In the genomic region with DNA sequence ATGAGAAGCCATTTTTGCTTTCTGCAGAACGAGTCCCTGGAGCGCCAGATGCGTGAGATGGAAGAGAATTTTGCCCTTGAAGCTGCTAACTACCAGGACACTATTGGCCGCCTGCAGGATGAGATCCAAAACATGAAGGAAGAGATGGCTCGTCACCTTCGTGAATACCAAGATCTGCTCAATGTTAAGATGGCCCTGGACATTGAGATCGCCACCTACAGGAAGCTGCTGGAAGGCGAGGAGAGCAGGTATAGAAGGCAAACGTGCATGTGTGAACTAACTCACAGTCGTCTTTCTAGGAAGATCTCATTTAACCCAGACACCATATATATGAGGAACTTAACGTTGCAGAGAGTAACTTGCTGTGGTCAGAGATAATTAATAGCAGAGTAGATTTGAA, we compare ENCODE assay signal across 8 mouse cellular contexts. TPM values are rescaled to one million over a fixed set of nuclear protein-coding genes. Genes with fewer than 3 reads are reported as not detected.
DNase-seq lines count a peak whose midpoint lies in the region; ATAC-seq lines count a peak whose summit lies in the region.

No protein-coding gene starts in this region.

- no peak overlapping the region for H3K27ac ChIP-seq in forebrain, embryonic 11.5 days (ENCODE audit: low read depth, low read length)
- no peak overlapping the region for H3K27ac ChIP-seq in forebrain, embryonic 10.5 days
- no peak overlapping the region for H3K27ac ChIP-seq in midbrain, embryonic 11.5 days (ENCODE audit: low read depth, low read length)
- no peak overlapping the region for H3K27ac ChIP-seq in midbrain, embryonic 13.5 days
- no peak overlapping the region for H3K27ac ChIP-seq in limb, embryonic 10.5 days

- peaks cover 8% of the 10 kb centered on the region; the same call in 1 of the 2 replicates for H3K4me1 ChIP-seq in forebrain, embryonic 11.5 days (replicated peaks; ENCODE audit: control insufficient read depth, insufficient read depth, low read length)
- H3K4me1 ChIP-seq in forebrain, embryonic 10.5 days, result peaks cover 35% of the 10 kb centered on the region
- peaks cover 14% of the 10 kb centered on the region; the same call in 1 of the 2 replicates for H3K4me1 ChIP-seq in midbrain, embryonic 11.5 days (ENCODE audit: control insufficient read depth, insufficient read depth, low read length)
- H3K4me1 ChIP-seq in midbrain, embryonic 13.5 days (replicated peaks), result peaks cover 26% of the 10 kb centered on the region
- peaks cover 12% of the 10 kb centered on the region for H3K4me1 ChIP-seq in limb, embryonic 10.5 days

- H3K27me3 ChIP-seq in forebrain, embryonic 11.5 days (ENCODE audit: control insufficient read depth, insufficient read depth, low read length), result no peaks in the 10 kb centered on the region
- no peaks in the 10 kb centered on the region for H3K27me3 ChIP-seq in forebrain, embryonic 10.5 days (ENCODE audit: poor library complexity, severe bottlenecking)
- no peaks in the 10 kb centered on the region for H3K27me3 ChIP-seq in midbrain, embryonic 11.5 days (ENCODE audit: control insufficient read depth, insufficient read depth, low read length)
- H3K27me3 ChIP-seq in midbrain, embryonic 13.5 days, result no peaks in the 10 kb centered on the region
- H3K27me3 ChIP-seq in limb, embryonic 10.5 days (ENCODE audit: low read depth, poor library complexity, severe bottlenecking), result no peaks in the 10 kb centered on the region

- DNase-seq in forebrain, embryonic 11.5 days (ENCODE audit: low spot score), result peak; percentile 66
- DNase-seq in forebrain, embryonic 10.5 days (ENCODE audit: extremely low spot score, low spot score), result no peak
- DNase-seq in midbrain, embryonic 11.5 days (ENCODE audit: low spot score, missing footprints), result peak; percentile 88
- DNase-seq in thymus, postnatal 14 days, result peak; percentile 48
- no peak for DNase-seq in cerebellum, adult 18-20 months
- DNase-seq in limb, embryonic 10.5 days (ENCODE audit: low spot score), result no peak

- H3K36me3 ChIP-seq in forebrain, embryonic 11.5 days (ENCODE audit: control insufficient read depth, insufficient read depth, low read length), result peaks cover 31% of the 10 kb centered on the region
- H3K36me3 ChIP-seq in forebrain, embryonic 10.5 days (replicated peaks), result peaks cover 85% of the 10 kb centered on the region
- H3K36me3 ChIP-seq in midbrain, embryonic 11.5 days (ENCODE audit: control insufficient read depth, insufficient read depth, low read length), result peaks cover 38% of the 10 kb centered on the region
- peaks cover 51% of the 10 kb centered on the region for H3K36me3 ChIP-seq in midbrain, embryonic 13.5 days
- peaks cover 64% of the 10 kb centered on the region for H3K36me3 ChIP-seq in limb, embryonic 10.5 days

- H3K9ac ChIP-seq in forebrain, embryonic 11.5 days (ENCODE audit: low read length), result no peak overlapping the region
- no peak overlapping the region for H3K9ac ChIP-seq in midbrain, embryonic 11.5 days (ENCODE audit: low read length)
- H3K9ac ChIP-seq in midbrain, embryonic 13.5 days (replicated peaks), result no peak overlapping the region

- WGBS in forebrain, embryonic 11.5 days, result 63% methylated on average over 11 of the region's 11 CpGs
- 67% methylated on average over 11 of the region's 11 CpGs for WGBS in forebrain, embryonic 10.5 days
- WGBS in midbrain, embryonic 11.5 days, result 68% methylated on average over 11 of the region's 11 CpGs
- WGBS in midbrain, embryonic 13.5 days, result 60% methylated on average over 11 of the region's 11 CpGs
- 70% methylated on average over 11 of the region's 11 CpGs for WGBS in limb, embryonic 10.5 days

- H3K4me2 ChIP-seq in forebrain, embryonic 11.5 days (ENCODE audit: low read depth, low read length, severe bottlenecking), result no peak overlapping the region
- no peak overlapping the region for H3K4me2 ChIP-seq in midbrain, embryonic 11.5 days
- no peak overlapping the region for H3K4me2 ChIP-seq in midbrain, embryonic 13.5 days (replicated peaks)

- H3K9me3 ChIP-seq in forebrain, embryonic 11.5 days (ENCODE audit: control insufficient read depth, low read length), result no peaks in the 10 kb centered on the region
- no peaks in the 10 kb centered on the region for H3K9me3 ChIP-seq in forebrain, embryonic 10.5 days
- H3K9me3 ChIP-seq in midbrain, embryonic 11.5 days (ENCODE audit: control insufficient read depth, low read length), result no peaks in the 10 kb centered on the region
- H3K9me3 ChIP-seq in midbrain, embryonic 13.5 days, result no peaks in the 10 kb centered on the region
- no peaks in the 10 kb centered on the region for H3K9me3 ChIP-seq in limb, embryonic 10.5 days (replicated peaks)

- ATAC-seq in forebrain, embryonic 11.5 days (replicated peaks; ENCODE audit: low FRiP score), result no peak
- ATAC-seq in midbrain, embryonic 11.5 days (ENCODE audit: low FRiP score), result no peak
- no peak for ATAC-seq in midbrain, embryonic 13.5 days
- 0 out of 2 replicates have a peak, but pooled peaks have one; percentile 8 for ATAC-seq in granulocyte monocyte progenitor cell, adult 5-6 weeks (replicated peaks; ENCODE audit: poor library complexity, severe bottlenecking)

- no peak overlapping the region for H3K4me3 ChIP-seq in forebrain, embryonic 11.5 days (ENCODE audit: low read depth, low read length)
- H3K4me3 ChIP-seq in forebrain, embryonic 10.5 days, result no peak overlapping the region
- no peak overlapping the region for H3K4me3 ChIP-seq in midbrain, embryonic 11.5 days (ENCODE audit: low read depth, low read length)
- no peak overlapping the region for H3K4me3 ChIP-seq in midbrain, embryonic 13.5 days (replicated peaks)
- H3K4me3 ChIP-seq in limb, embryonic 10.5 days, result no peak overlapping the region

RNA-seq across cellular contexts. Expression of a gene that starts 6.3 kb away (rescaled TPM):
- polyA plus RNA-seq in forebrain, embryonic 11.5 days (2014; fragmentation: Nextera tagmentation; extraction: Ambion mirVana), result 1,259 and 1,264 TPM in 2 replicates
- 885 and 899 TPM in 2 replicates for polyA plus RNA-seq in forebrain, embryonic 10.5 days (2016; fragmentation: Nextera tagmentation; extraction: Ambion mirVana)
- 1,500 and 1,513 TPM in 2 replicates for polyA plus RNA-seq in midbrain, embryonic 11.5 days (2014; fragmentation: Nextera tagmentation; extraction: Ambion mirVana)
- 773 and 781 TPM in 2 replicates for polyA plus RNA-seq in midbrain, embryonic 13.5 days (2015; fragmentation: Nextera tagmentation; extraction: Ambion mirVana)
- total RNA-seq in granulocyte monocyte progenitor cell, adult 5-6 weeks (2014; fragmentation: Nextera tagmentation), result 686 and 736 TPM in 2 replicates
- total RNA-seq in granulocyte monocyte progenitor cell, adult 5-6 weeks (2017), result 783 and 809 TPM in 2 replicates
- polyA plus RNA-seq in limb, embryonic 10.5 days (2016; fragmentation: Nextera tagmentation; extraction: Ambion mirVana), result 183 and 240 TPM in 2 replicates

RNA-seq across cellular contexts. Expression of a gene that starts 35.5 kb away (rescaled TPM):
- 9.4 and 9.5 TPM in 2 replicates for polyA plus RNA-seq in forebrain, embryonic 11.5 days (2014; fragmentation: Nextera tagmentation; extraction: Ambion mirVana)
- 8.4 and 10.1 TPM in 2 replicates for polyA plus RNA-seq in forebrain, embryonic 10.5 days (2016; fragmentation: Nextera tagmentation; extraction: Ambion mirVana)
- polyA plus RNA-seq in midbrain, embryonic 11.5 days (2014; fragmentation: Nextera tagmentation; extraction: Ambion mirVana), result 9.6 and 12.7 TPM in 2 replicates
- 7.1 and 8.0 TPM in 2 replicates for polyA plus RNA-seq in midbrain, embryonic 13.5 days (2015; fragmentation: Nextera tagmentation; extraction: Ambion mirVana)
- 6.4 and 9.6 TPM in 2 replicates for total RNA-seq in granulocyte monocyte progenitor cell, adult 5-6 weeks (2014; fragmentation: Nextera tagmentation)
- 9.9 and 24.3 TPM in 2 replicates for total RNA-seq in granulocyte monocyte progenitor cell, adult 5-6 weeks (2017)
- 7.7 and 8.2 TPM in 2 replicates for polyA plus RNA-seq in limb, embryonic 10.5 days (2016; fragmentation: Nextera tagmentation; extraction: Ambion mirVana)

Comparison
In these comparisons a context has a peak if more than half of its experiments do, and no peak if none do; other contexts are left out.
1. DNase-seq: peak in forebrain, embryonic 11.5 days (single experiment), midbrain, embryonic 11.5 days (single experiment) and thymus, postnatal 14 days (single experiment); none in forebrain, embryonic 10.5 days (single experiment), cerebellum, adult 18-20 months (0 of 2) and limb, embryonic 10.5 days (single experiment).